Mouse (Mus musculus) liver, adult 2 months (tissue): ENCODE data around the gene Akap8l.

Experiments
- CTCF ChIP-seq: fragments of 200-500 bp; IDR thresholded peaks from 2 replicates; pipeline ENCODE4 v1.5.1; 2011; ENCODE audit warnings: low read depth, low read length, control low read depth
- POLR2A ChIP-seq: fragments of 200-500 bp; IDR thresholded peaks from 2 replicates; pipeline ENCODE4 v1.6.1; 2011; ENCODE audit warnings: low read length, control low read depth; ENCODE audit not compliant: insufficient read depth; ENCODE audit errors: extremely low read depth

DNA sequence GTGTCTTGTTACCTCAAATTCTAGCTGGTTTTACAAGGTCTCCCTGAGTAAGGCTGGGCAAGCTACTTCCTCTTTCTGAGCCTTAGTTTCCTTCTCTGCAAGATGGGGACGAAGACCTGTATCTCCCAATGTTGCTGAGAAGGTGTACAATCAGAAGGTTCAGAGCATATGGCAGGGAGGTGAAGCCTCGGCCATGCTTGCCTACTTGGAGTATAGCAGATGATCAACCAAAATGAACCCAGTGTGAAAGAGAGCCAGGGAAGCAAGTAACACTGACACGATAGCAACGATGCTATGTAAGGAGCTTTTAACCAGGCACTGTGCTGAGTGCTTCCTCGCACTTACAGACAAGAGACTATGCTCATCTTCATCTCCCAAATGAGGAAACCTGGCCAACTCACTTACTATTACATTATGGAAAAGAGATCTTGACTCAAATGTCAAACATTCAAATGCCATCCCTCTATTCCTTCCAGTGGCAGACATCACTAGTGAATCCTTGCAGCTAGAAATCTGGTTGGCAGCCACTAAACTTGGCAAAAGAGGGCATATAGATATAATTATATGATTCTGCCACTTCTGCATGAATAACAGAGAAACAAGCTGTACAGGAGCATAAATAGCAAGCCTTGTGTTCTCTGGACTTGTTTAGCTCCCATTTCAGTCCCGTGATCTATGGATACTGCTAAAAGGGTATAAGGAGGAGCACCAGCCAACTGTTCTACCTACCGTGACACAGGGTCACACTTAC lies 8.0 kb upstream of the Akap8l start:
- TF ChIP-seq CTCF (no peak), POLR2A (no peak)
